Mouse (Mus musculus): ENCODE results near the gene Tfap2a. TPM values are rescaled to one million over a fixed set of nuclear protein-coding genes. Genes with fewer than 3 reads are reported as not detected.

Gene Tfap2a
- polyA plus RNA-seq, 1 experiment from 2014 or later: 0.19 TPM

- H3K36me3 ChIP-seq: no peaks in the 10 kb centered on the region
- WGBS: 3% methylated on average over 25 of the region's 25 CpGs
- H3K4me3 ChIP-seq: no peak overlapping the region
- H3K4me1 ChIP-seq (replicated peaks): peaks cover 17% of the 10 kb centered on the region
- no peak for ATAC-seq (ENCODE audit: insufficient number of reproducible peaks, low FRiP score)
- no peak overlapping the region for H3K9ac ChIP-seq
- H3K27me3 ChIP-seq (replicated peaks): peaks cover 93% of the 10 kb centered on the region
- no peak overlapping the region for H3K4me2 ChIP-seq
- H3K9me3 ChIP-seq (replicated peaks): peaks cover 7% of the 10 kb centered on the region
- no peak overlapping the region for H3K27ac ChIP-seq (ENCODE audit: poor library complexity, severe bottlenecking)
These were observed 3.8 kb upstream of the Tfap2a start for GRCm38 (mm10) chr13:40741841-40742550.

- no peak for ATAC-seq (ENCODE audit: insufficient number of reproducible peaks, low FRiP score)
- Histone ChIP-seq H3K36me3 (no peaks in the 10 kb centered on the region), H3K4me3 (no peak overlapping the region), H3K27me3 (replicated peaks) (peaks cover 98% of the 10 kb centered on the region), H3K4me1 (replicated peaks) (peaks cover 17% of the 10 kb centered on the region), H3K9me3 (replicated peaks) (peaks cover 7% of the 10 kb centered on the region), H3K9ac (no peak overlapping the region), H3K4me2 (no peak overlapping the region), H3K27ac (ENCODE audit: poor library complexity, severe bottlenecking) (no peak overlapping the region)
- 1% methylated on average over 7 of the region's 7 CpGs for WGBS
These were observed 3.3 kb upstream of the Tfap2a start for GRCm38 (mm10) chr13:40741436-40741835.

- ATAC-seq (ENCODE audit: insufficient number of reproducible peaks, low FRiP score): no peak
- WGBS: 2% methylated on average over 19 of the region's 19 CpGs
These were observed 2.7 kb upstream of the Tfap2a start for GRCm38 (mm10) chr13:40740727-40741360.

GRCm38 (mm10) chr13:40739901-40740300 lies 1.7 kb upstream of the Tfap2a start:
- H3K4me3 ChIP-seq: no peak overlapping the region
- H3K36me3 ChIP-seq: no peaks in the 10 kb centered on the region
- H3K27ac ChIP-seq (ENCODE audit: poor library complexity, severe bottlenecking): no peak overlapping the region
- H3K9ac ChIP-seq: no peak overlapping the region
- H3K27me3 ChIP-seq (replicated peaks): peaks cover 97% of the 10 kb centered on the region
- ATAC-seq (ENCODE audit: insufficient number of reproducible peaks, low FRiP score): no peak
- H3K4me2 ChIP-seq: no peak overlapping the region
- peaks cover 23% of the 10 kb centered on the region for H3K4me1 ChIP-seq (replicated peaks)
- WGBS: 2% methylated on average over 10 of the region's 10 CpGs
- H3K9me3 ChIP-seq (replicated peaks): no peaks in the 10 kb centered on the region

More at GRCm38 (mm10) chr13:40740727-40741360, 2.7 kb upstream of the Tfap2a start:
- Histone ChIP-seq H3K27ac (ENCODE audit: poor library complexity, severe bottlenecking) (no peak overlapping the region), H3K9me3 (replicated peaks) (peaks cover 5% of the 10 kb centered on the region), H3K27me3 (replicated peaks) (peaks cover 98% of the 10 kb centered on the region), H3K9ac (no peak overlapping the region), H3K4me2 (no peak overlapping the region), H3K36me3 (no peaks in the 10 kb centered on the region), H3K4me1 (replicated peaks) (peaks cover 20% of the 10 kb centered on the region), H3K4me3 (no peak overlapping the region)

- no peak for ATAC-seq (ENCODE audit: insufficient number of reproducible peaks, low FRiP score)
- no peaks in the 10 kb centered on the region for H3K36me3 ChIP-seq
- H3K27me3 ChIP-seq (replicated peaks): peaks cover 97% of the 10 kb centered on the region
- no peaks in the 10 kb centered on the region for H3K9me3 ChIP-seq (replicated peaks)
- H3K9ac ChIP-seq: no peak overlapping the region
- no peak overlapping the region for H3K4me3 ChIP-seq
- WGBS: 1% methylated on average over 17 of the region's 17 CpGs
- H3K4me2 ChIP-seq: no peak overlapping the region
- H3K27ac ChIP-seq (ENCODE audit: poor library complexity, severe bottlenecking): no peak overlapping the region
- peaks cover 22% of the 10 kb centered on the region for H3K4me1 ChIP-seq (replicated peaks)
These were observed 1.0 kb upstream of the Tfap2a start for GRCm38 (mm10) chr13:40739121-40739650.

- no peak for ATAC-seq (ENCODE audit: insufficient number of reproducible peaks, low FRiP score)
- Histone ChIP-seq H3K27ac (ENCODE audit: poor library complexity, severe bottlenecking) (no peak overlapping the region), H3K27me3 (replicated peaks) (peaks cover 97% of the 10 kb centered on the region), H3K4me2 (no peak overlapping the region), H3K36me3 (no peaks in the 10 kb centered on the region), H3K9me3 (replicated peaks) (no peaks in the 10 kb centered on the region), H3K9ac (no peak overlapping the region), H3K4me3 (no peak overlapping the region), H3K4me1 (replicated peaks) (peaks cover 34% of the 10 kb centered on the region)
- WGBS: 2% methylated on average over 22 of the region's 22 CpGs
These were observed 415 bp downstream of the Tfap2a start for GRCm38 (mm10) chr13:40737761-40738160.

GRCm38 (mm10) chr13:40737099-40737498 lies 1.1 kb downstream of the Tfap2a start:
- WGBS: 10% methylated on average over 15 of the region's 15 CpGs
- H3K9me3 ChIP-seq (replicated peaks): no peaks in the 10 kb centered on the region
- H3K27ac ChIP-seq (ENCODE audit: poor library complexity, severe bottlenecking): no peak overlapping the region
- no peak overlapping the region for H3K4me2 ChIP-seq
- H3K36me3 ChIP-seq: no peaks in the 10 kb centered on the region
- no peak overlapping the region for H3K9ac ChIP-seq
- H3K27me3 ChIP-seq (replicated peaks): peaks cover 96% of the 10 kb centered on the region
- no peak overlapping the region for H3K4me3 ChIP-seq
- peaks cover 36% of the 10 kb centered on the region for H3K4me1 ChIP-seq (replicated peaks)
- no peak for ATAC-seq (ENCODE audit: insufficient number of reproducible peaks, low FRiP score)

- Histone ChIP-seq H3K9me3 (replicated peaks) (no peaks in the 10 kb centered on the region), H3K4me2 (peak overlapping the region; percentile 53), H3K27me3 (replicated peaks) (peaks cover 96% of the 10 kb centered on the region), H3K4me1 (replicated peaks) (peaks cover 39% of the 10 kb centered on the region), H3K9ac (no peak overlapping the region), H3K4me3 (peak overlapping the region; percentile 34), H3K36me3 (no peaks in the 10 kb centered on the region), H3K27ac (ENCODE audit: poor library complexity, severe bottlenecking) (no peak overlapping the region)
- WGBS: 13% methylated on average over 19 of the region's 19 CpGs
- ATAC-seq (ENCODE audit: insufficient number of reproducible peaks, low FRiP score): no peak
These were observed 1.9 kb downstream of the Tfap2a start for GRCm38 (mm10) chr13:40736107-40736780.

- Histone ChIP-seq H3K27ac (ENCODE audit: poor library complexity, severe bottlenecking) (no peak overlapping the region), H3K4me3 (peak overlapping the region; percentile 34), H3K9me3 (replicated peaks) (no peaks in the 10 kb centered on the region), H3K9ac (no peak overlapping the region), H3K27me3 (replicated peaks) (peaks cover 96% of the 10 kb centered on the region), H3K4me2 (peak overlapping the region; percentile 53), H3K4me1 (replicated peaks) (peaks cover 45% of the 10 kb centered on the region), H3K36me3 (no peaks in the 10 kb centered on the region)
- 8% methylated on average over 17 of the region's 17 CpGs for WGBS
- no peak for ATAC-seq (ENCODE audit: insufficient number of reproducible peaks, low FRiP score)
These were observed 2.6 kb downstream of the Tfap2a start for GRCm38 (mm10) chr13:40735416-40736106.

- Histone ChIP-seq H3K9me3 (replicated peaks) (no peaks in the 10 kb centered on the region), H3K4me2 (peak overlapping the region; percentile 90), H3K4me3 (peak overlapping the region; percentile 46), H3K27me3 (replicated peaks) (peaks cover 91% of the 10 kb centered on the region), H3K36me3 (no peaks in the 10 kb centered on the region), H3K4me1 (replicated peaks) (peaks cover 51% of the 10 kb centered on the region), H3K27ac (ENCODE audit: poor library complexity, severe bottlenecking) (no peak overlapping the region), H3K9ac (no peak overlapping the region)
- under 1% methylated on average over 33 of the region's 33 CpGs for WGBS
- ATAC-seq (ENCODE audit: insufficient number of reproducible peaks, low FRiP score): no peak
These were observed 3.7 kb downstream of the Tfap2a start for GRCm38 (mm10) chr13:40734316-40734965.

All from heart, embryonic 12.5 days (tissue).